Mouse (Mus musculus) liver, adult 2 months (tissue): ENCODE results near the gene Gm6509. TPM values are rescaled to one million over a fixed set of nuclear protein-coding genes. Genes with fewer than 3 reads are reported as not detected.
"Not testable (repeated sequence)": the region's sequence is repeated elsewhere in the genome, so short reads cannot be mapped to it uniquely, and the experiment has no call there.

ENCODE experiments used
- DNase-seq: peaks from one replicate; pipeline ENCODE4 v3.0.0-alpha.2; 2011; ENCODE audit warnings: low read depth, low spot score; ENCODE audit errors: extremely low read depth
- H3K27ac ChIP-seq: fragments of 200-500 bp; replicated peaks from 2 replicates; pipeline ENCODE4 v1.5.1; 2012; ENCODE audit warnings: low read depth, mild to moderate bottlenecking, control low read depth, inconsistent platforms, low read length; ENCODE audit not compliant: insufficient read depth
- H3K27me3 ChIP-seq: fragments of 200-500 bp; 2 replicates; pipeline ENCODE4 v1.6.1; 2012; ENCODE audit warnings: mild to moderate bottlenecking, moderate library complexity, low read length, inconsistent platforms; ENCODE audit not compliant: control insufficient read depth, insufficient read depth
- H3K36me3 ChIP-seq: fragments of 200-500 bp; 2 replicates; pipeline ENCODE4 v1.6.1; 2012; ENCODE audit warnings: low read length, inconsistent platforms; ENCODE audit not compliant: control insufficient read depth, insufficient read depth
- H3K4me1 ChIP-seq: fragments of 200-500 bp; 2 replicates; pipeline ENCODE4 v1.6.1; 2011; ENCODE audit warnings: low read length; ENCODE audit not compliant: control insufficient read depth, insufficient read depth
- H3K4me3 ChIP-seq: fragments of 200-500 bp; 2 replicates; pipeline ENCODE4 v1.5.1; 2011; ENCODE audit warnings: low read depth, mild to moderate bottlenecking, control low read depth, low read length, moderate library complexity; ENCODE audit not compliant: insufficient read depth
- H3K79me2 ChIP-seq: fragments of 200-500 bp; 2 replicates; pipeline ENCODE4 v1.6.1; 2012; ENCODE audit warnings: inconsistent platforms, mild to moderate bottlenecking, low read length, moderate library complexity; ENCODE audit not compliant: control insufficient read depth, insufficient read depth
- H3K9ac ChIP-seq: fragments of 200-500 bp; 2 replicates; pipeline ENCODE4 v1.6.1; 2012; ENCODE audit warnings: low read depth, mild to moderate bottlenecking, control low read depth, inconsistent platforms, low read length
- WGBS: fragments of 180-500 bp; shearing (Covaris S2); methylation state at CpG from one replicate; pipeline ENCODE4 v1.1.7; 2018; 5-methylcytosine and 5-hydroxymethylcytosine counted together
- polyA plus RNA-seq: library from polyadenylated mRNA; depleted of rRNA; stranded (reverse); fragments of >200 nt; gene quantifications from 2 replicates; pipeline ENCODE4 v1.2.3, GENCODE M21; 2012; rRNA removed
- total RNA-seq: library from RNA; depleted of rRNA; stranded (reverse); fragments of >200 nt; gene quantifications from 2 replicates; pipeline ENCODE4 v1.2.3, GENCODE M21; 2014; rRNA removed

Gene Gm6509
- total RNA-seq (not detected in 2 replicates), polyA plus RNA-seq (not detected in 2 replicates)

GRCm38 (mm10) chr5:94623679-94624078, at the start of gene Gm6509:
Gm6509 (plus strand) TSS chr5:94623979.
- H3K4me1 ChIP-seq, H3K27ac ChIP-seq, DNase-seq, H3K79me2 ChIP-seq, H3K4me3 ChIP-seq, H3K36me3 ChIP-seq, H3K9ac ChIP-seq, H3K27me3 ChIP-seq: not testable (repeated sequence)
- 75% methylated on average over 1 of the region's 2 CpGs for WGBS

- DNase-seq, H3K9ac ChIP-seq, H3K79me2 ChIP-seq, H3K4me3 ChIP-seq, H3K36me3 ChIP-seq, H3K27ac ChIP-seq, H3K27me3 ChIP-seq, H3K4me1 ChIP-seq: not testable (repeated sequence)
- no CpG with 5 or more reads among the region's 1 CpGs for WGBS
These were observed 7.5 kb upstream of the Gm6509 start, which contains the start of gene Gm3147 for GRCm38 (mm10) chr5:94616242-94616641. Gm3147 (minus strand) TSS chr5:94616342.

- H3K4me3 ChIP-seq, H3K27me3 ChIP-seq, DNase-seq, H3K79me2 ChIP-seq, H3K4me1 ChIP-seq, H3K9ac ChIP-seq, H3K36me3 ChIP-seq, H3K27ac ChIP-seq: not testable (repeated sequence)
- no CpG with 5 or more reads among the region's 2 CpGs for WGBS
These were observed 24.3 kb downstream of the Gm6509 start, which contains the start of gene Gm6205 for GRCm38 (mm10) chr5:94648082-94648481. Gm6205 (plus strand) TSS chr5:94648382.

Other genes with a start within 250 kb of the Gm6509 start
- gene Gm7682, start 178.2 kb upstream of the Gm6509 start, total RNA-seq = not detected in 2 replicates
- gene Gm7682, start 178.2 kb upstream of the Gm6509 start, polyA plus RNA-seq = not detected in 2 replicates
- gene Gm3139, start 97.7 kb upstream of the Gm6509 start, total RNA-seq = not detected in 2 replicates
- not detected in 2 replicates for gene Gm3139, start 97.7 kb upstream of the Gm6509 start, polyA plus RNA-seq
- gene Gm3147, start 7.6 kb upstream of the Gm6509 start, total RNA-seq = not detected in 2 replicates
- gene Gm3147, start 7.6 kb upstream of the Gm6509 start, polyA plus RNA-seq = not detected in 2 replicates
- not detected in 2 replicates for gene Gm6205, start 24.4 kb downstream of the Gm6509 start, total RNA-seq
- gene Gm6205, start 24.4 kb downstream of the Gm6509 start, polyA plus RNA-seq = not detected in 2 replicates
- gene Gm3183, start 241.5 kb downstream of the Gm6509 start, total RNA-seq = not detected in 2 replicates
- gene Gm3183, start 241.5 kb downstream of the Gm6509 start, polyA plus RNA-seq = not detected in 2 replicates